Mouse (Mus musculus): Measurements from ENCODE around the gene Ggt1.
A peak's percentile ranks its signal among the peaks of the same experiment; 100 is the strongest.
"Not testable (repeated sequence)": the region's sequence is repeated elsewhere in the genome, so short reads cannot be mapped to it uniquely, and the experiment has no call there.

Ggt1 gene

GRCm38 (mm10) chr10:75561071-75561654 lies at the start of gene Ggt1:
Gene Ggt1 (plus strand): TSS chr10:75561604.
- DNase-seq: no peak

- DNase-seq: no peak
Observed at GRCm38 (mm10) chr10:75511897-75512296, 49.5 kb upstream of the Ggt1 start.

GRCm38 (mm10) chr10:75512796-75513195 lies 48.6 kb upstream of the Ggt1 start:
- no peak for DNase-seq

- DNase-seq: no peak
Observed at GRCm38 (mm10) chr10:75513306-75514067, 47.9 kb upstream of the Ggt1 start.

- DNase-seq: no peak
Observed at GRCm38 (mm10) chr10:75514361-75514760, 47.0 kb upstream of the Ggt1 start.

- no peak for DNase-seq
Observed at GRCm38 (mm10) chr10:75515216-75516037, 46.0 kb upstream of the Ggt1 start.

- no peak for DNase-seq
Observed at GRCm38 (mm10) chr10:75516038-75516723, 45.2 kb upstream of the Ggt1 start.

GRCm38 (mm10) chr10:75516724-75517072 lies 44.7 kb upstream of the Ggt1 start:
- no peak for DNase-seq

- DNase-seq: peak; percentile 96
Observed at GRCm38 (mm10) chr10:75517073-75517757, 44.2 kb upstream of the Ggt1 start, which contains the start of gene Snrpd3. Gene Snrpd3 (plus strand): TSS chr10:75517551.

- DNase-seq: peak; percentile 97
Observed at GRCm38 (mm10) chr10:75517758-75518143, 43.7 kb upstream of the Ggt1 start, which contains the start of gene Gucd1. Gene Gucd1 (minus strand): TSS chr10:75517972.

GRCm38 (mm10) chr10:75520581-75520980 lies 40.8 kb upstream of the Ggt1 start:
- DNase-seq: no peak

- DNase-seq: no peak
Observed at GRCm38 (mm10) chr10:75521643-75522042, 39.8 kb upstream of the Ggt1 start.

- DNase-seq: not testable (repeated sequence)
Observed at GRCm38 (mm10) chr10:75525450-75525849, 36.0 kb upstream of the Ggt1 start.

GRCm38 (mm10) chr10:75530322-75530721 lies 31.1 kb upstream of the Ggt1 start:
- no peak for DNase-seq

GRCm38 (mm10) chr10:75531532-75532090 lies 29.8 kb upstream of the Ggt1 start:
- no peak for DNase-seq

GRCm38 (mm10) chr10:75534216-75534615 lies 27.2 kb upstream of the Ggt1 start:
- DNase-seq: no peak

GRCm38 (mm10) chr10:75534934-75535333 lies 26.5 kb upstream of the Ggt1 start:
- DNase-seq: no peak

GRCm38 (mm10) chr10:75535423-75535822 lies 26.0 kb upstream of the Ggt1 start:
- DNase-seq: no peak

- DNase-seq: no peak
Observed at GRCm38 (mm10) chr10:75536123-75536522, 25.3 kb upstream of the Ggt1 start.

GRCm38 (mm10) chr10:75547901-75548300 lies 13.5 kb upstream of the Ggt1 start:
- no peak for DNase-seq

GRCm38 (mm10) chr10:75548486-75548885 lies 12.9 kb upstream of the Ggt1 start:
- no peak for DNase-seq

GRCm38 (mm10) chr10:75549886-75550285 lies 11.5 kb upstream of the Ggt1 start:
- no peak for DNase-seq

Measured in layer of hippocampus, adult 9-11 months (tissue).